Mouse (Mus musculus) heart, adult 2 months (tissue): ENCODE measurements around the gene Kirrel3. TPM values are rescaled to one million over a fixed set of nuclear protein-coding genes. Genes with fewer than 3 reads are reported as not detected.

ENCODE experiments used
- DNase-seq, 2 experiments: peaks; one replicate each; pipeline ENCODE4 v3.0.0; 2021
- H3K27ac ChIP-seq: fragments of 200-600 bp; 2 replicates; pipeline ENCODE4 v1.8.1; 2022
- H3K27me3 ChIP-seq: fragments of 200-500 bp; 2 replicates; pipeline ENCODE4 v1.6.1; 2012; ENCODE audit warnings: mild to moderate bottlenecking, low read length, inconsistent platforms, mixed read lengths; ENCODE audit not compliant: control insufficient read depth, insufficient read depth
- H3K36me3 ChIP-seq: fragments of 200-500 bp; 2 replicates; pipeline ENCODE4 v1.6.1; 2012; ENCODE audit warnings: low read length, inconsistent platforms; ENCODE audit not compliant: control insufficient read depth, insufficient read depth
- H3K4me1 ChIP-seq: fragments of 200-500 bp; 2 replicates; pipeline ENCODE4 v1.6.1; 2011; ENCODE audit warnings: low read length; ENCODE audit not compliant: control insufficient read depth, insufficient read depth
- H3K4me3 ChIP-seq: fragments of 200-600 bp; 2 replicates; pipeline ENCODE4 v1.8.1; 2022
- H3K79me2 ChIP-seq: fragments of 200-500 bp; replicated peaks from 2 replicates; pipeline ENCODE4 v1.6.1; 2012; ENCODE audit warnings: mild to moderate bottlenecking, inconsistent platforms, low read length, moderate library complexity, mixed read lengths; ENCODE audit not compliant: control insufficient read depth, insufficient read depth
- H3K9ac ChIP-seq: fragments of 200-500 bp; 2 replicates; pipeline ENCODE4 v1.6.1; 2012; ENCODE audit warnings: low read depth, mild to moderate bottlenecking, control low read depth, inconsistent platforms, low read length, mixed read lengths
- CTCF ChIP-seq: fragments of 200-600 bp; IDR thresholded peaks from 2 replicates; pipeline ENCODE4 v1.8.1; 2022; ENCODE audit warnings: antibody characterized with exemption, mild to moderate bottlenecking, moderate library complexity
- EP300 ChIP-seq: fragments of 200-500 bp; IDR thresholded peaks from 2 replicates; pipeline ENCODE4 v1.6.1; 2011; ENCODE audit warnings: low read depth, low read length, control low read depth; ENCODE audit not compliant: insufficient read depth
- POLR2A ChIP-seq: fragments of 200-500 bp; IDR thresholded peaks from 2 replicates; pipeline ENCODE4 v1.6.1; 2011; ENCODE audit warnings: mild to moderate bottlenecking, low read depth, low read length, control low read depth; ENCODE audit not compliant: insufficient read depth
- WGBS: fragments of 180-500 bp; shearing (Covaris S2); methylation state at CpG from one replicate; pipeline ENCODE4 v1.1.7; 2018; 5-methylcytosine and 5-hydroxymethylcytosine counted together
- intact Hi-C: fragments of 180-260 bp; cut with DNase I; formaldehyde crosslinking; loops from one replicate; pipeline ENCODE4 v1.15.1; 2025
- polyA plus RNA-seq: library from polyadenylated mRNA; depleted of rRNA; stranded (reverse); fragments of >200 nt; gene quantifications from 2 replicates; pipeline ENCODE4 v1.2.3, GENCODE M21; 2012
- total RNA-seq, 2 experiments: library from RNA; stranded (reverse); gene quantifications; 2 replicates each; pipeline ENCODE4 v1.2.3; 2021

The Kirrel3 gene
- total and polyA plus RNA-seq, 3 experiments, result 0.18 to 0.59 (median 0.57) TPM

- Histone ChIP-seq H3K36me3 (no peaks in the 10 kb centered on the region), H3K79me2 (no peaks in the 10 kb centered on the region), H3K4me3 (no peak overlapping the region), H3K4me1 (no peaks in the 10 kb centered on the region), H3K27me3 (no peaks in the 10 kb centered on the region), H3K9ac (no peak overlapping the region), H3K27ac (no peak overlapping the region)
- no peak for DNase-seq
- WGBS, result 81% methylated on average over 20 of the region's 20 CpGs
- TF ChIP-seq CTCF (no peak), POLR2A (no peak), EP300 (no peak)
- intact Hi-C loops, result no loop called here
Observed at GRCm38 (mm10) chr9:34520234-34520950, 34.7 kb downstream of the Kirrel3 start.

- Histone ChIP-seq H3K4me1 (no peaks in the 10 kb centered on the region), H3K79me2 (no peaks in the 10 kb centered on the region), H3K9ac (no peak overlapping the region), H3K4me3 (no peak overlapping the region), H3K27ac (no peak overlapping the region), H3K27me3 (no peaks in the 10 kb centered on the region), H3K36me3 (no peaks in the 10 kb centered on the region)
- no peak for DNase-seq
- intact Hi-C loops, result no loop called here
- whole genome bisulfite sequencing, result 24% methylated on average over 2 of the region's 2 CpGs
- no peak for TF ChIP-seq CTCF
- TF ChIP-seq EP300, result no peak
- TF ChIP-seq POLR2A, result no peak
Observed at GRCm38 (mm10) chr9:34525695-34526094, 40.0 kb downstream of the Kirrel3 start.

GRCm38 (mm10) chr9:34538591-34539335, 53.1 kb downstream of the Kirrel3 start:
- H3K4me3 ChIP-seq, result no peak overlapping the region
- H3K79me2 ChIP-seq, result no peaks in the 10 kb centered on the region
- H3K27me3 ChIP-seq, result no peaks in the 10 kb centered on the region
- WGBS, result 67% methylated on average over 7 of the region's 7 CpGs
- TF ChIP-seq POLR2A (no peak), CTCF (no peak), EP300 (no peak)
- no peaks in the 10 kb centered on the region for H3K36me3 ChIP-seq
- no peak overlapping the region for H3K9ac ChIP-seq
- intact Hi-C loops, result no loop called here
- H3K27ac ChIP-seq, result no peak overlapping the region
- no peaks in the 10 kb centered on the region for H3K4me1 ChIP-seq
- no peak for DNase-seq

GRCm38 (mm10) chr9:34541908-34542307, 56.2 kb downstream of the Kirrel3 start:
- Histone ChIP-seq H3K27me3 (no peaks in the 10 kb centered on the region), H3K4me1 (no peaks in the 10 kb centered on the region)
- intact Hi-C loops, result no loop called here

GRCm38 (mm10) chr9:34555699-34556098, 70.0 kb downstream of the Kirrel3 start:
- WGBS, result 36% methylated on average over 2 of the region's 2 CpGs
- H3K27me3 ChIP-seq, result no peaks in the 10 kb centered on the region
- TF ChIP-seq EP300 (no peak), CTCF (no peak), POLR2A (no peak)

More at GRCm38 (mm10) chr9:34541908-34542307, 56.2 kb downstream of the Kirrel3 start:
- Histone ChIP-seq H3K36me3 (no peaks in the 10 kb centered on the region), H3K79me2 (no peaks in the 10 kb centered on the region), H3K4me3 (no peak overlapping the region), H3K9ac (no peak overlapping the region), H3K27ac (no peak overlapping the region)
- WGBS, result 67% methylated on average over 2 of the region's 2 CpGs
- TF ChIP-seq POLR2A (no peak), EP300 (no peak), CTCF (no peak)
- no peak for DNase-seq

GRCm38 (mm10) chr9:34557846-34558245, 72.2 kb downstream of the Kirrel3 start:
- intact Hi-C loops, result no loop called here
- Histone ChIP-seq H3K4me1 (no peaks in the 10 kb centered on the region), H3K36me3 (no peaks in the 10 kb centered on the region), H3K79me2 (no peaks in the 10 kb centered on the region), H3K27ac (no peak overlapping the region), H3K9ac (no peak overlapping the region), H3K4me3 (no peak overlapping the region), H3K27me3 (no peaks in the 10 kb centered on the region)
- WGBS, result 69% methylated on average over 5 of the region's 5 CpGs
- DNase-seq, result no peak
- TF ChIP-seq EP300 (no peak), CTCF (no peak), POLR2A (no peak)

More at GRCm38 (mm10) chr9:34555699-34556098, 70.0 kb downstream of the Kirrel3 start:
- Histone ChIP-seq H3K27ac (no peak overlapping the region), H3K4me3 (no peak overlapping the region), H3K36me3 (no peaks in the 10 kb centered on the region), H3K79me2 (no peaks in the 10 kb centered on the region), H3K9ac (no peak overlapping the region), H3K4me1 (no peaks in the 10 kb centered on the region)
- intact Hi-C loops, result no loop called here
- DNase-seq, result no peak
